Mouse (Mus musculus) forebrain, embryonic 15.5 days (tissue): Measurements from ENCODE around the gene Tmod1. TPM values are rescaled to one million over a fixed set of nuclear protein-coding genes. Genes with fewer than 3 reads are reported as not detected.
A peak's percentile ranks its signal among the peaks of the same experiment; 100 is the strongest.

Source experiments
- ATAC-seq: fragments of 200-750 bp; cut with Nextera tagmentation; replicated peaks from 2 replicates; pipeline ENCODE4 v1.8.0; 2017; ENCODE audit warnings: mild to moderate bottlenecking, moderate TSS enrichment, moderate library complexity
- H3K27ac ChIP-seq: fragments of 300-500 bp; sonication (generic); replicated peaks from 2 replicates; pipeline ENCODE4 v1.5.1; 2015; ENCODE audit warnings: mild to moderate bottlenecking, inconsistent platforms
- H3K27me3 ChIP-seq: fragments of 300-500 bp; sonication (generic); 2 replicates; pipeline ENCODE4 v1.6.1; 2015; ENCODE audit warnings: inconsistent platforms
- H3K36me3 ChIP-seq: fragments of 300-500 bp; sonication (generic); 2 replicates; pipeline ENCODE4 v1.6.1; 2015; ENCODE audit warnings: mild to moderate bottlenecking, inconsistent platforms
- H3K4me1 ChIP-seq: fragments of 300-500 bp; sonication (generic); 2 replicates; pipeline ENCODE4 v1.6.1; 2015; ENCODE audit warnings: inconsistent platforms
- H3K4me2 ChIP-seq: fragments of 300-500 bp; sonication (generic); replicated peaks from 2 replicates; pipeline ENCODE4 v1.6.1; 2015; ENCODE audit warnings: mild to moderate bottlenecking, inconsistent platforms
- H3K4me3 ChIP-seq: fragments of 300-500 bp; sonication (generic); 2 replicates; pipeline ENCODE4 v1.5.1; 2015; ENCODE audit warnings: mild to moderate bottlenecking, inconsistent platforms
- H3K9ac ChIP-seq: fragments of 300-500 bp; sonication (generic); replicated peaks from 2 replicates; pipeline ENCODE4 v1.6.1; 2015; ENCODE audit warnings: mild to moderate bottlenecking, inconsistent platforms
- H3K9me3 ChIP-seq: fragments of 300-500 bp; sonication (generic); 2 replicates; pipeline ENCODE4 v1.6.1; 2016; ENCODE audit warnings: inconsistent platforms
- WGBS: fragments of 180-500 bp; shearing (Covaris S2); methylation state at CpG from one replicate; pipeline ENCODE4 v1.1.7; 2015; ENCODE audit warnings: mixed read lengths; 5-methylcytosine and 5-hydroxymethylcytosine counted together
- polyA plus RNA-seq: library from polyadenylated mRNA; unstranded; fragments of >200 nt; fragmentation: Nextera tagmentation; extraction: Ambion mirVana; gene quantifications from 2 replicates; pipeline ENCODE4 v1.2.1, GENCODE M21; 2015

Tmod1 gene
- polyA plus RNA-seq, result 0.52 and 0.66 TPM in 2 replicates

- peaks cover 15% of the 10 kb centered on the region for H3K4me1 ChIP-seq
- peak within 1 kb of the TSS; percentile 60 for H3K4me3 ChIP-seq
- no peak within 1 kb of the TSS for H3K27ac ChIP-seq
- peak within 1 kb of the TSS; percentile 51 for H3K9ac ChIP-seq
- H3K9me3 ChIP-seq, result no peaks in the 10 kb centered on the region
- H3K27me3 ChIP-seq, result peaks cover 39% of the 10 kb centered on the region
- peak; percentile 67 for ATAC-seq
- H3K4me2 ChIP-seq, result peak within 1 kb of the TSS; percentile 99
- H3K36me3 ChIP-seq, result no peaks in the 10 kb centered on the region
- WGBS, result under 1% methylated on average over 72 of the region's 72 CpGs
These were observed at the start of gene Tmod1 for GRCm38 (mm10) chr4:46038892-46039751. Gene Tmod1, plus strand, starts transcription at chr4:46038935.

- H3K36me3 ChIP-seq, result no peaks in the 10 kb centered on the region
- no peak overlapping the region for H3K27ac ChIP-seq
- no peaks in the 10 kb centered on the region for H3K9me3 ChIP-seq
- WGBS, result 80% methylated on average over 6 of the region's 6 CpGs
- ATAC-seq, result no peak
- no peaks in the 10 kb centered on the region for H3K4me1 ChIP-seq
- H3K27me3 ChIP-seq, result no peaks in the 10 kb centered on the region
- H3K9ac ChIP-seq, result no peak overlapping the region
- H3K4me2 ChIP-seq, result no peak overlapping the region
- no peak overlapping the region for H3K4me3 ChIP-seq
These were observed 48.2 kb upstream of the Tmod1 start for GRCm38 (mm10) chr4:45990427-45991135.

- H3K4me2 ChIP-seq, result no peak overlapping the region
- H3K36me3 ChIP-seq, result no peaks in the 10 kb centered on the region
- no peak overlapping the region for H3K4me3 ChIP-seq
- ATAC-seq, result no peak
- H3K4me1 ChIP-seq, result no peaks in the 10 kb centered on the region
- H3K27me3 ChIP-seq, result no peaks in the 10 kb centered on the region
- no peak overlapping the region for H3K27ac ChIP-seq
- no peaks in the 10 kb centered on the region for H3K9me3 ChIP-seq
- 82% methylated on average over 4 of the region's 4 CpGs for WGBS
- H3K9ac ChIP-seq, result no peak overlapping the region
These were observed 40.2 kb upstream of the Tmod1 start for GRCm38 (mm10) chr4:45998536-45998935.

GRCm38 (mm10) chr4:46008142-46008793, 30.5 kb upstream of the Tmod1 start:
- 87% methylated on average over 5 of the region's 5 CpGs for WGBS
- no peak overlapping the region for H3K4me3 ChIP-seq
- no peaks in the 10 kb centered on the region for H3K27me3 ChIP-seq
- H3K4me2 ChIP-seq, result no peak overlapping the region
- ATAC-seq, result no peak
- H3K27ac ChIP-seq, result no peak overlapping the region
- H3K4me1 ChIP-seq, result no peaks in the 10 kb centered on the region
- H3K9ac ChIP-seq, result no peak overlapping the region
- H3K9me3 ChIP-seq, result no peaks in the 10 kb centered on the region
- H3K36me3 ChIP-seq, result no peaks in the 10 kb centered on the region

- Histone ChIP-seq H3K4me3 (no peak overlapping the region), H3K36me3 (no peaks in the 10 kb centered on the region), H3K27ac (no peak overlapping the region), H3K4me2 (no peak overlapping the region), H3K27me3 (no peaks in the 10 kb centered on the region), H3K9ac (no peak overlapping the region), H3K9me3 (no peaks in the 10 kb centered on the region), H3K4me1 (no peaks in the 10 kb centered on the region)
- WGBS, result 83% methylated on average over 2 of the region's 2 CpGs
- no peak for ATAC-seq
These were observed 27.0 kb upstream of the Tmod1 start for GRCm38 (mm10) chr4:46011698-46012097.

GRCm38 (mm10) chr4:46015605-46016004, 23.1 kb upstream of the Tmod1 start:
- WGBS, result 76% methylated on average over 1 of the region's 1 CpGs
- no peaks in the 10 kb centered on the region for H3K9me3 ChIP-seq
- H3K4me3 ChIP-seq, result no peak overlapping the region
- ATAC-seq, result no peak
- H3K36me3 ChIP-seq, result no peaks in the 10 kb centered on the region
- H3K27me3 ChIP-seq, result no peaks in the 10 kb centered on the region
- no peak overlapping the region for H3K4me2 ChIP-seq
- no peaks in the 10 kb centered on the region for H3K4me1 ChIP-seq
- no peak overlapping the region for H3K27ac ChIP-seq
- no peak overlapping the region for H3K9ac ChIP-seq

- WGBS, result 77% methylated on average over 3 of the region's 3 CpGs
These were observed 15.7 kb upstream of the Tmod1 start for GRCm38 (mm10) chr4:46023021-46023481.

GRCm38 (mm10) chr4:46025893-46026292, 12.8 kb upstream of the Tmod1 start:
- Histone ChIP-seq H3K9me3 (no peaks in the 10 kb centered on the region), H3K4me1 (no peaks in the 10 kb centered on the region), H3K27ac (no peak overlapping the region), H3K36me3 (no peaks in the 10 kb centered on the region), H3K4me3 (no peak overlapping the region), H3K27me3 (no peaks in the 10 kb centered on the region), H3K9ac (no peak overlapping the region), H3K4me2 (no peak overlapping the region)
- 54% methylated on average over 7 of the region's 7 CpGs for WGBS
- no peak for ATAC-seq

More at GRCm38 (mm10) chr4:46023021-46023481, 15.7 kb upstream of the Tmod1 start:
- Histone ChIP-seq H3K27ac (no peak overlapping the region), H3K36me3 (no peaks in the 10 kb centered on the region), H3K4me2 (no peak overlapping the region), H3K4me3 (no peak overlapping the region), H3K4me1 (no peaks in the 10 kb centered on the region), H3K27me3 (no peaks in the 10 kb centered on the region), H3K9me3 (no peaks in the 10 kb centered on the region), H3K9ac (no peak overlapping the region)
- ATAC-seq, result no peak

GRCm38 (mm10) chr4:46028224-46028623, 10.5 kb upstream of the Tmod1 start:
- Histone ChIP-seq H3K9me3 (no peaks in the 10 kb centered on the region), H3K4me3 (no peak overlapping the region), H3K36me3 (no peaks in the 10 kb centered on the region), H3K9ac (no peak overlapping the region), H3K4me2 (no peak overlapping the region), H3K4me1 (no peaks in the 10 kb centered on the region), H3K27me3 (no peaks in the 10 kb centered on the region), H3K27ac (no peak overlapping the region)
- 55% methylated on average over 6 of the region's 6 CpGs for WGBS
- ATAC-seq, result no peak

- H3K4me2 ChIP-seq, result no peak overlapping the region
- H3K27ac ChIP-seq, result no peak overlapping the region
- H3K27me3 ChIP-seq, result no peaks in the 10 kb centered on the region
- no peaks in the 10 kb centered on the region for H3K4me1 ChIP-seq
- WGBS, result 90% methylated on average over 4 of the region's 4 CpGs
- H3K4me3 ChIP-seq, result no peak overlapping the region
- no peaks in the 10 kb centered on the region for H3K9me3 ChIP-seq
- H3K9ac ChIP-seq, result no peak overlapping the region
- H3K36me3 ChIP-seq, result no peaks in the 10 kb centered on the region
- no peak for ATAC-seq
These were observed 10.0 kb upstream of the Tmod1 start for GRCm38 (mm10) chr4:46028781-46029180.

GRCm38 (mm10) chr4:46029552-46029951, 9.2 kb upstream of the Tmod1 start:
- H3K27ac ChIP-seq, result no peak overlapping the region
- 46% methylated on average over 9 of the region's 9 CpGs for WGBS
- no peak for ATAC-seq

GRCm38 (mm10) chr4:46032448-46032847, 6.3 kb upstream of the Tmod1 start:
- 70% methylated on average over 9 of the region's 9 CpGs for WGBS
- no peak for ATAC-seq
- Histone ChIP-seq H3K27me3 (peaks cover 5% of the 10 kb centered on the region), H3K4me2 (no peak overlapping the region), H3K4me1 (no peaks in the 10 kb centered on the region), H3K9me3 (no peaks in the 10 kb centered on the region), H3K4me3 (no peak overlapping the region), H3K27ac (no peak overlapping the region), H3K36me3 (no peaks in the 10 kb centered on the region), H3K9ac (no peak overlapping the region)

More at GRCm38 (mm10) chr4:46029552-46029951, 9.2 kb upstream of the Tmod1 start:
- Histone ChIP-seq H3K9ac (no peak overlapping the region), H3K4me2 (no peak overlapping the region), H3K4me1 (no peaks in the 10 kb centered on the region), H3K9me3 (no peaks in the 10 kb centered on the region), H3K36me3 (no peaks in the 10 kb centered on the region), H3K4me3 (no peak overlapping the region), H3K27me3 (no peaks in the 10 kb centered on the region)
